Mouse (Mus musculus) liver, postnatal 0 days (tissue): ENCODE measurements around the gene Efna2. TPM values are rescaled to one million over a fixed set of nuclear protein-coding genes. Genes with fewer than 3 reads are reported as not detected.
A peak's percentile ranks its signal among the peaks of the same experiment; 100 is the strongest.
"Not testable (repeated sequence)": the region's sequence is repeated elsewhere in the genome, so short reads cannot be mapped to it uniquely, and the experiment has no call there.

Experiments
- ATAC-seq: fragments of 200-750 bp; cut with Nextera tagmentation; 2 replicates; pipeline ENCODE4 v1.8.0; 2017; ENCODE audit warnings: mild to moderate bottlenecking, moderate library complexity
- DNase-seq: peaks from one replicate; pipeline ENCODE4 v3.0.0-alpha.2; 2016
- H3K27ac ChIP-seq: fragments of 300-500 bp; sonication (generic); 2 replicates; pipeline ENCODE4 v1.5.1; 2014; ENCODE audit warnings: antibody characterized with exemption, moderate library complexity, mild to moderate bottlenecking, low read depth
- H3K27me3 ChIP-seq: fragments of 300-500 bp; sonication (generic); 2 replicates; pipeline ENCODE4 v1.6.1; 2014; ENCODE audit warnings: low read length, control low read depth, mixed read lengths; ENCODE audit not compliant: insufficient read depth
- H3K36me3 ChIP-seq: fragments of 300-500 bp; sonication (generic); replicated peaks from 2 replicates; pipeline ENCODE4 v1.6.1; 2014; ENCODE audit warnings: mild to moderate bottlenecking, control low read depth, low read length, moderate library complexity, mixed read lengths; ENCODE audit not compliant: insufficient read depth
- H3K4me1 ChIP-seq: fragments of 300-500 bp; sonication (generic); 2 replicates; pipeline ENCODE4 v1.6.1; 2014; ENCODE audit warnings: antibody characterized with exemption, mild to moderate bottlenecking, control low read depth; ENCODE audit not compliant: insufficient read depth
- H3K4me2 ChIP-seq: fragments of 300-500 bp; sonication (generic); 2 replicates; pipeline ENCODE4 v1.6.1; 2014; ENCODE audit warnings: low read depth, mild to moderate bottlenecking, low read length, moderate library complexity, mixed read lengths
- H3K4me3 ChIP-seq: fragments of 300-500 bp; sonication (generic); 2 replicates; pipeline ENCODE4 v1.5.1; 2014; ENCODE audit warnings: low read depth, low read length
- H3K9ac ChIP-seq: fragments of 300-500 bp; sonication (generic); replicated peaks from 2 replicates; pipeline ENCODE4 v1.6.1; 2014; ENCODE audit warnings: mild to moderate bottlenecking, moderate library complexity
- H3K9me3 ChIP-seq: fragments of 300-500 bp; sonication (generic); 2 replicates; pipeline ENCODE4 v1.6.1; 2016; ENCODE audit warnings: mild to moderate bottlenecking, control low read depth, low read length, mixed read lengths
- CTCF ChIP-seq: sonication (generic); IDR thresholded peaks from 2 replicates; pipeline ENCODE4 v1.5.1; 2016; ENCODE audit warnings: antibody characterized with exemption, low read depth
- EP300 ChIP-seq: IDR thresholded peaks from 2 replicates; pipeline ENCODE4 v1.6.1; 2016; ENCODE audit warnings: antibody characterized with exemption, low read depth, mild to moderate bottlenecking
- WGBS: fragments of 180-500 bp; shearing (Covaris S2); extraction: QIAGEN DNeasy Blood & Tissue Kit; methylation state at CpG from one replicate; pipeline ENCODE4 v1.1.7; 2014; ENCODE audit not compliant: insufficient replicate concordance; 5-methylcytosine and 5-hydroxymethylcytosine counted together
- polyA plus RNA-seq: library from polyadenylated mRNA; unstranded; fragments of >200 nt; fragmentation: Nextera tagmentation; extraction: Ambion mirVana; gene quantifications from 2 replicates; pipeline ENCODE4 v1.2.1, GENCODE M21; 2015

Efna2 gene
- polyA plus RNA-seq, 1 experiment from 2014 or later: 0.18 TPM

- Histone ChIP-seq H3K36me3 (peaks cover 5% of the 10 kb centered on the region), H3K27ac (peak overlapping the region; percentile 97), H3K4me1 (peaks cover 87% of the 10 kb centered on the region), H3K9me3 (no peaks in the 10 kb centered on the region), H3K27me3 (no peaks in the 10 kb centered on the region), H3K4me3 (no peak overlapping the region), H3K9ac (peak overlapping the region; percentile 6; the same call in 1 of the 2 replicates), H3K4me2 (peak overlapping the region; percentile 89; the same call in 1 of the 2 replicates)
- DNase-seq (no peak), ATAC-seq (no peak)
- 71% methylated on average over 3 of the region's 3 CpGs for WGBS
- TF ChIP-seq CTCF (no peak), EP300 (no peak)
Observed at GRCm38 (mm10) chr10:80162243-80162608, 17.1 kb upstream of the Efna2 start.

- Histone ChIP-seq H3K9ac (0 out of 2 replicates have a peak overlapping the region, but pooled peaks have one; percentile 3), H3K27me3 (no peaks in the 10 kb centered on the region), H3K9me3 (no peaks in the 10 kb centered on the region), H3K4me3 (no peak overlapping the region), H3K4me1 (peaks cover 83% of the 10 kb centered on the region), H3K27ac (peak overlapping the region; percentile 97), H3K36me3 (no peaks in the 10 kb centered on the region), H3K4me2 (no peak overlapping the region)
- ATAC-seq (no peak), DNase-seq (no peak)
- TF ChIP-seq CTCF: no peak
- TF ChIP-seq EP300: no peak
- WGBS: 60% methylated on average over 6 of the region's 6 CpGs
Observed at GRCm38 (mm10) chr10:80162716-80163299, 16.5 kb upstream of the Efna2 start.

GRCm38 (mm10) chr10:80163721-80164120 lies 15.6 kb upstream of the Efna2 start:
- no peaks in the 10 kb centered on the region for H3K36me3 ChIP-seq
- peaks cover 78% of the 10 kb centered on the region for H3K4me1 ChIP-seq
- ATAC-seq: no peak
- 69% methylated on average over 8 of the region's 8 CpGs for WGBS
- TF ChIP-seq EP300 (no peak), CTCF (no peak)
- no peak for DNase-seq
- no peak overlapping the region; the same call in 1 of the 2 replicates for H3K9ac ChIP-seq
- H3K4me3 ChIP-seq: no peak overlapping the region
- H3K9me3 ChIP-seq: no peaks in the 10 kb centered on the region
- no peaks in the 10 kb centered on the region for H3K27me3 ChIP-seq
- H3K27ac ChIP-seq: no peak overlapping the region
- H3K4me2 ChIP-seq: no peak overlapping the region

- ATAC-seq (no peak), DNase-seq (no peak)
- Histone ChIP-seq H3K27me3 (no peaks in the 10 kb centered on the region), H3K4me2 (peak overlapping the region; percentile 91), H3K4me1 (peaks cover 74% of the 10 kb centered on the region), H3K9me3 (no peaks in the 10 kb centered on the region), H3K36me3 (no peaks in the 10 kb centered on the region), H3K4me3 (peak overlapping the region; percentile 44), H3K9ac (peak overlapping the region; percentile 52), H3K27ac (0 out of 2 replicates have a peak overlapping the region, but pooled peaks have one; percentile 42)
- no peak for TF ChIP-seq CTCF
- TF ChIP-seq EP300: no peak
- WGBS: 14% methylated on average over 43 of the region's 44 CpGs
Observed at GRCm38 (mm10) chr10:80164161-80164997, 14.9 kb upstream of the Efna2 start.

- peak overlapping the region; percentile 52 for H3K9ac ChIP-seq
- H3K4me1 ChIP-seq: peaks cover 75% of the 10 kb centered on the region
- H3K36me3 ChIP-seq: peaks cover 4% of the 10 kb centered on the region
- DNase-seq (peak; percentile 97), ATAC-seq (peak; percentile 42)
- H3K4me3 ChIP-seq: peak overlapping the region; percentile 44
- H3K4me2 ChIP-seq: peak overlapping the region; percentile 91
- TF ChIP-seq EP300 (no peak), CTCF (peak; percentile 100)
- WGBS: under 1% methylated on average over 17 of the region's 17 CpGs
- H3K9me3 ChIP-seq: no peaks in the 10 kb centered on the region
- 0 out of 2 replicates have a peak overlapping the region, but pooled peaks have one; percentile 42 for H3K27ac ChIP-seq
- no peaks in the 10 kb centered on the region for H3K27me3 ChIP-seq
Observed at GRCm38 (mm10) chr10:80164998-80165344, 14.3 kb upstream of the Efna2 start.

GRCm38 (mm10) chr10:80165392-80166128 lies 13.7 kb upstream of the Efna2 start, which contains the start of gene Cirbp:
Cirbp (plus strand) TSS chr10:80165985.
- peak within 1 kb of the TSS; percentile 91 for H3K4me2 ChIP-seq
- TF ChIP-seq CTCF (no peak), EP300 (no peak)
- no peaks in the 10 kb centered on the region for H3K27me3 ChIP-seq
- peak within 1 kb of the TSS; percentile 52 for H3K9ac ChIP-seq
- peak within 1 kb of the TSS; percentile 44 for H3K4me3 ChIP-seq
- H3K36me3 ChIP-seq: peaks cover 10% of the 10 kb centered on the region
- peaks cover 73% of the 10 kb centered on the region for H3K4me1 ChIP-seq
- peak within 1 kb of the TSS; percentile 52; the same call in 1 of the 2 replicates for H3K27ac ChIP-seq
- DNase-seq (peak; percentile 35), ATAC-seq (no peak)
- H3K9me3 ChIP-seq: no peaks in the 10 kb centered on the region
- 25% methylated on average over 20 of the region's 20 CpGs for WGBS

- WGBS: 93% methylated on average over 4 of the region's 4 CpGs
- not testable (repeated sequence) for H3K4me3 ChIP-seq, H3K27me3 ChIP-seq, H3K9ac ChIP-seq, H3K4me2 ChIP-seq, ATAC-seq, H3K27ac ChIP-seq, H3K9me3 ChIP-seq, DNase-seq
- Histone ChIP-seq H3K36me3 (peaks cover 14% of the 10 kb centered on the region), H3K4me1 (peaks cover 67% of the 10 kb centered on the region)
Observed at GRCm38 (mm10) chr10:80166136-80166535, 13.1 kb upstream of the Efna2 start.
